Mouse (Mus musculus): ENCODE data around the gene Diaph2.
"Not testable (repeated sequence)": the region's sequence is repeated elsewhere in the genome, so short reads cannot be mapped to it uniquely, and the experiment has no call there.

Diaph2 gene

GRCm38 (mm10) chrX:130289775-130290174 is 540.2 kb downstream of the Diaph2 start:
- DNase-seq, result peak; percentile 5 to 6

GRCm38 (mm10) chrX:130350808-130351435 is 601.4 kb downstream of the Diaph2 start:
- DNase-seq, result no peak

- no peak for DNase-seq
Observed at GRCm38 (mm10) chrX:130351480-130351879, 601.9 kb downstream of the Diaph2 start.

DNA sequence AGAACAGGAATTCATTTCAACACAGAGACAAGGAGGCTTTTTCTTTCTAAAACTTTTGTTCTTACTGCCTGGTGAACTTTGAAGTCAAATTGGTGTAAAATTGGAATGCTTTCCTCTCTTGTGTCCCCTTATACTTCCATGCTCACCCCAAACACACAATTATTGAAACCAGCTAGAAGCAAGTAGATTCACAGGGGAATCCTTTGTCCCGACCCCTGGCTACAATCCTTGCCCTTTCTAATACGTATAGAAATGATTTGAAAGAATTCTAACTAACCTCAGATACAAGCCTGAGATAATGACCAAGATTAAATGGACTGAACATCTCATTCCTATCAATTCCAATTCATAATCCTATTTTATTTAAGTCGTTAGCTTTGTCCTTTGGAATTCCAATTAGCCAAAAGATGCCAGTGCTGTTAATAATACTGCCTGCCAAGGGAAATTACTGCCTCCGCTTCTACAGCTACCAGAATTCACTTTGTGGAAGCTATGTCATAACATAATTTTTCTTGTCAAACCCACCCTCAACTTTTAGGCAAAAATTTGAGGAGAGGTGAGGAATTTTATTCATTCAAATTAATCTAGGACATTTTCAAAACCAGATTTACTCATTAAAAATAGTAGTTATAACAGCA is 644.1 kb downstream of the Diaph2 start:
- DNase-seq, result no peak

- DNase-seq, result no peak
Observed at GRCm38 (mm10) chrX:130403214-130403613, 653.7 kb downstream of the Diaph2 start.

GRCm38 (mm10) chrX:130407471-130407870 is 657.9 kb downstream of the Diaph2 start:
- DNase-seq, result not testable (repeated sequence)

DNA sequence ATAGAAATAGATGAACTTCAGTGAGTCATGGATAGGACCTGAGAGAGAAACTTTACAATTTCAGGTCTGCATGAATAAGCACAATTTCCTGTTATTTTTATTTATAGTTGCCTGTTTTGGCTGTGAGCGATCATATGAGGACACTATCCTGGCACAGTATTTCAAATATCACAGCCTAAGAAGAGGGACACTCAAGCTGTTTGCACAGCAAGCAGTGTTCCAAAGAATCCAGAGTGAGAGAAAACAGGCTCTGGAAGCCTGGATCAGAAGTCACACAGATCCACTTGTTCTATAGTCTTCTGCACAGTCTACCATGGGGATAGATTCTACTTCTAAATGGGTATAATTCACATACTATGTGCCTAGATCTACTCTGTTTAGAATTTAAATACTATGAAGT is 659.4 kb downstream of the Diaph2 start:
- no peak for DNase-seq

- no peak for DNase-seq
Observed at GRCm38 (mm10) chrX:130423134-130423533, 673.6 kb downstream of the Diaph2 start.

DNA sequence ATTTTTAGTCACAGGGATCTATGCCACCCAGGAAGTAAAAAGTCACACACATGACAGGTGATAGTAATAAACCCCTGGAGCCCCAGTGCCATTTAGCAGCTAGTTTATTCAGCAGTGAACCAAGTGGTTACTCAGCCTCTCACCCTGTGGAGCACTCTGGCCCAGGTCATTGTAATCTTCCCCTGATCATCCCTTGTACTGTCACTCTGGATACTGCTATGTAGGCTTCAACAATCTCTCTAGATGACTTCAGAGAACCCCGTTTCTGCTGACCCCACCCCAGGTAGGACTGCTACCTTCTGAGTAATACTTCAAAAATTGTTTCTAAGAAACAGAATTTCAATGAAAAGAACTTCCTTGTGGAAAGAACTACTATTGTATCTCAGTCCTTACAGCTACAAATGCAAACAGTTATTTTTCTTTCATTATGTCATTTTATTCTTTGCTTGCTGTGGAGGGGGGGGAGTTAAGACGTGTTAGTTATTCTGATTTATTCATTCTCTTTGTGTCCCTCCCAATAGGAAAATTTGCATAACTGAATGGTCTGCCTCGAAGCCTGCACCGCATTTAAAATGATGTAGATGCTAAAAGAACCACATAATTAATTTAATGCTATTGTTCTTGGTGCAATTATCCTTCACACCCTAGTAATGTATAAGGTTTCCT is 702.4 kb downstream of the Diaph2 start:
- no peak for DNase-seq

GRCm38 (mm10) chrX:130452488-130452823 is 702.9 kb downstream of the Diaph2 start:
- no peak for DNase-seq

DNA sequence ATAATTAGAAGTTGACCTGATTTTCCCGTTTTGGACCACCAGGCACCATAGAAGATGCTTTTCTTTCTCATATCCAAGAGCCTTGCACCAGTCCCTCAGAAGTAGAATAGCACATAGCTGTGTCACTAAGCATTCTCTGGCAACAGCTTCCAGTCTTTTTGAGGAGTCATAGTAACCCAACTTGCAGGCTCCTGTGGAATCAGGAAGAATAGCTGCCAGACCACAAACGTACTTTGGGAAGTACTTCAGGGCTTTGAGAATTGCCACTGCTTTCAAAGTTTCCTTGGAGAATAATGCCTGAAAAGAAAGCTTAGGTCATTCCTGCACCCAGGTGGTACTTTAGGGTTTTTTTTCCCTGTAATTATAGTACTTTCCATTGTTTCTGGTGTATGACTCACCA is 723.6 kb downstream of the Diaph2 start:
- DNase-seq, result no peak

DNA sequence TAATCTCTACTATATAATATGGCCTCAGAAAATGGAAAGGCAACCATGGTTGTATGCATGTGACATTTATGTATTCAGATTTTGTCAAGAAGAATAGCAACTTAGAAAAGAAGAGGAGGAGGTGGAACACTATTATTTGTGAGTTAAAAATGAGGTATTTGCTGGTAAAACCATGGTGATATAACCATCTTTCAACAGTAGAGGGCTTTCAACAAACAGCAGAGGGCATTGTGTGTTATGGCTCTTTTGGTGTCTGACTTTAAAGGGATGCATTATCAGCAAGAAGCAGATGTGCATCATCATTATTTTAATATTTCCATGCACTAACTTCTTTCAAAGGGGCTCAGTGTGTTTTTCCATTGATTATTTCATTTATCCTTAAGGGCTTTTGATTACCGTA is 731.3 kb downstream of the Diaph2 start:
- DNase-seq, result no peak

GRCm38 (mm10) chrX:130502680-130503464 is 753.3 kb downstream of the Diaph2 start:
- DNase-seq, result no peak

- no peak for DNase-seq
Observed at GRCm38 (mm10) chrX:130503465-130503860, 753.9 kb downstream of the Diaph2 start.

- no peak for DNase-seq
Observed at GRCm38 (mm10) chrX:130505626-130506025, 756.1 kb downstream of the Diaph2 start.
